Mouse (Mus musculus) adrenal gland, postnatal 10 days (tissue): ENCODE measurements around the gene Slc39a3. TPM values are rescaled to one million over a fixed set of nuclear protein-coding genes. Genes with fewer than 3 reads are reported as not detected.
A peak's percentile ranks its signal among the peaks of the same experiment; 100 is the strongest.
"Not testable (repeated sequence)": the region's sequence is repeated elsewhere in the genome, so short reads cannot be mapped to it uniquely, and the experiment has no call there.

Experiments
- DNase-seq: peaks from one replicate; pipeline ENCODE4 v3.0.0; 2021; ENCODE audit warnings: mixed read lengths
- total RNA-seq, 2 experiments: library from RNA; stranded (reverse); gene quantifications; 2 replicates each; pipeline ENCODE4 v1.2.3; 2021

Gene Slc39a3
- total RNA-seq, 2 experiments from 2014 or later, result 28.5 to 32.8 TPM

DNA sequence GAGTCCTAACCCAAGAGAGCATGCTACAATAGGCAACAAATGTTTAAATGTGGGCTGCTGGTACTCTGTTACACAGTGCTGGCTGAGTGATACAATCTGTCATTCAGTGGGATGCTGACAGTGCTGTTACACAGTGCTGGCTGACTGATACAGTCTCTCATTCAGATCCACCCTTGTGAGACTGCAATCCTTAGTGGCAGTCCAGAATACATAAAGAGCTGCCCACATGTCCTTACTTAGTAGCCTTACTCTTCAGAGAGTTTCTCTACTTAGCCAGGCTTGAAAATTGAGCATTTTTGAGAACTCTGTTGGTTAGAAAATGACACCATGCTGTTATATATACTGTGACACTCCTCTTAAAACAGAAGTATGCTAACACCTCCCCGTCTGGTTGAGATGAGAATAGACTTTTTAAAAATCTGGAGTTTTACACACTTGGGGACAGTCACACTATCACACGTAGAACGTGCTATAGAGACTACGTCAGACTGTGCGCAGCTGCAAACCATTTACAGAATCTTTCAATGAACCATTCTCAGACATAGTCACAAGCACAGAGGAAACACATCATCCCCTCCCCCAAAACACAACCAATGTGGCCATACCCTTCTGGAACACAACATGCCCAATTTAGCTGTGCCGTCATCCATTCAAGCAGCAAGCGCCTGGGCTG, 31.1 kb downstream of the Slc39a3 start:
- no peak for DNase-seq

DNA sequence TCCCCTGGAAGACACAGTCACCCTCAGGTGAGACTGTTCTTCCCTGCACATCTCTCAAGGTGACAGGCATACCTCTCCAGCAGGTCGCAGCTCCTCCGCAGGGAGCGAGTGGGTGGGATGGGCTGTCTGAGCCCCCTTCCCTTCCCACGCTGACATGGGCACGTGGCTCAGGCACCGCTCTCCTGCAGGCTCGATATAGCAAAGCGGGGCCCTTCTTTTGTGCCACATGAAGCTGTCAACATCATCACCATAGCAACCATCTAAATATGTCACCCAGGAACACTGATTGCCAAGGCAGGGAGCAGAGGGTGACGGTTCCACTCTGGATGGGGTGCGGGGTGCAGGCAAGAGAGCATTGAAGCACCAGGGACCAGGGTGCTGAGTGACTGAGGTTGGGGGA, 36.1 kb downstream of the Slc39a3 start:
- DNase-seq, result no peak

DNA sequence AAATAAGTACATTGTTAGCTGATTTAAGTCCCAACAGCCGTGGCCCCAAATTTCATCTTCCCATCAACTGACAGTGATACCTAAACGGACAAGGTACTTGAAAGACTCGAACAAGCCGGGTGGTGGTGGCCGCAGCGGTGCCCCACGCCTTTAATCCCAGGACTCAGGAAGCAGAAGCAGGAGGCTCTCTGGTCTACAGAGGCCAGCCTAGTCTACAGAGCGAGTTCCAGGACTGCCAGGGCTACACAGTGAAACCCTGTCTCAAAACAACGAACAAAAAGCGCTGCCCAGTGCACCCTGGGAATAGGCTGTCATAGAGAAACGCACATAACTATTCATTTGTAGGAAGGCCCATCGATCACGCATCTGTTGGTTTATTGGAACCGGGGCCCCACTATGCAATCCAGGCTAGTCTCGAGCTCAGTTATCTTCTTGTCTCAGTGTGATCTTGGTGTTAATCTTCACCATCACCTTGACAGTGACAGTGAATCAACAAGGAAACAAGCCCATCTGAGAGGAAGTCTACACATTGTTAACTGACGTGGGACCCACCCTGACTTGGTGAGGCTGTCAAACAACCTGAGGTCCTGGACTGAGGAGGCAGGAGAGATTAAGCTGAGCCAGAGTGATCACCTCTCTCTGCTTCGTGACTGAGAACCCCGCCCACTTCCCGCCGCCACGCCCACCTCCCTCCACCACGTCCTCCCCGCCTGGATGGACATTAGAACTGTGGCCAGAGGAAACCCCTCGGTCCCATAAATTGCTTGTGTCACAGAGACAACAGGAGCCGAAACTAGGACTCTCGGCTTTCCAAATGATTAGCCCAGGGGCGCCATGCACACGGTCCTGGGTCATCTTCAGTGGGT, 36.8 kb downstream of the Slc39a3 start:
- DNase-seq, result no peak

DNA sequence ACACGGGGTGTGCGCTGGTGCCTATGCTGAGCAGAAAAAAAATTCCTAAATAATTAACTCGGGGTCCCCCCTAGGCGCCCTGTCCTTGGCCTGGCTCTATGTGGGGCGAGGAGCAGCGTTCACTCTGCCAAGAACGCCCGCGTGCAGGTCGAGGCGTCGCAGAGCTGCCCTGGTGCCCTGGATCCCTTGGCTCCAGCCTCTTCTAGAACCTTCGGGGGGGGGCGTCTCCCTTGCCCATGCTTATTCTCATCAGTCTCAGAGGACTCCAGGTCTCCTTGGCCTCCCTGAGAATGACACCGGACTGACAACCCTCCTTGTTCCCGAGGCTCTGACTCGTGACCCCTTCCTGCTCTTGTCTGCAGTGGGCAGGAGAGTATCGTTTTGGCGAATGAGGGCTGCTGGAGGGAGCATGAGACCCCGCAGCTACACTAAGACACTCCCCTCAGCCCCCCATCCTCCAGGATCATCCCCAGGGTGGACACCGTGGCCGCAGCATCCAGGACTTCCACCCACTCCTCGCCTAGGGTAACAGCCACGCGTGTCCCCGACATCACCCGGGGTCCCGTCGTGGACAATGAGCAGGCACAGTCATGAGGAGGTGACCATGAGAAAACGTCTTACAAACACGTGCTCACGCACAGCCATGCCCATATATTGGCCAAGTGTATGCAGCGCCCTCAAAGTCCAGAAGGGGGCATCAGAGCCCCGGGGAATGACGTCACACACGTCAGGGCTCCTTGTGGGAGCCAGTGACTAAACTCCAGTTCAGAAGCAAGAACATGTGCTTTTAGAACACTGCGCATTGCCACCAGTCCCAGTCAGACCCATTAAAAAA, 37.6 kb downstream of the Slc39a3 start:
- peak; percentile 92 for DNase-seq

DNA sequence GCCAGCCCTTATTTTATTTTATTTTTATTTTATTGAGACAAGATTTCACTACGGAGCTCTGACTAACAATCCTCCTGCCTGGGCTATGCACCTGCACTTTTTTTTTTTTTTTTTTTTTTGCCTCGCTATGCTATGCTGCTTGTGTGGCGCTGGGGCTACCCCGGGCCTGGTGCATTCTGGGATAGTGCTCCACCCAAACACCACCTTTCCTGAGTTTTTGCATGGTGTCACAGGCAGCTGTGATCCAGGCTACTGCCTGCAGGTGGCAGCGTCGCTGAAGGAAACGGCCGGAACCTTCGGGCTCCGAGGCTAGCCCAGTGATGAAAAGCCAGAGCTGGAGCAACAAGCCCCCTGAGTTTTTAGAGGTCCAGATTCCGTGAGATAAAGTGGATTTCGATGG, 38.4 kb downstream of the Slc39a3 start:
- peak; percentile 69 for DNase-seq

DNA sequence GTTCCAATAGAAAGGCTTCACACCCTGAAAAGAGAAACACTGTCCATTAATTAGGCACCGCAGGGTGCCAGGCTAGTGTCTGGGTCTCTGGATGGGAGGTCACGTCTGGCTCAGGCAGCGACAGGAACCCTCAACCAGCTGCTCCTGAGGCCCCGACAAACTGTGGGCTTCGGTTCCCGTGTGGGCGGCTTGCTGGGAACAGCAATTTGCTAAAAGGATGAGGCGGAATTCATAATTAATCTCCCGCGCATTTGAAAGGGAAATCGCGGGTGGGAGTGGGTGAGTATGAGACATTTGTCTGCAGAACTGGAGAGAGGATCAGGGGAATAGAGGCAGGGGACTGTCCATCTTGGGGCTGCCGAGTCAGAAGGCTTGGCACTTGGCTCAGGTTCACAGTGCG, 39.2 kb downstream of the Slc39a3 start:
- no peak for DNase-seq

DNA sequence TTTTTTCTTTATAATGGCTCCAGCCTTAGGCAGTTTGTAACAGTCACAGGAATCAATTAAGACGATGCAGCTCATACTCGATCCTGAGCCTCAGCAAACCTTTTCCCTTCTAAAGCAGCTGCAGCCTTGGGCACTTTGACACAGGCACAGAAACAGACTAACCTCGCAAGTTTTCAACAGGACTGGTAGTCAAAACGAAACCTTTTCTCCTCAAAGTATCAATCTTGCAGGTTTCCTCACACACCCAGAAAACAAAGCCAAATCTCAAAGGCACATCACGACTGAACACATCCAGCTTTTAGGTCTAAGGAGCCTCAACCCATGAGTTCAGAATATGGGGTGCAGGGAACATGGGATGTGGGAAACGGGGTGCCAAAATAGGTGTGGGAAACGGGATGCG, 39.9 kb downstream of the Slc39a3 start:
- no peak for DNase-seq

DNA sequence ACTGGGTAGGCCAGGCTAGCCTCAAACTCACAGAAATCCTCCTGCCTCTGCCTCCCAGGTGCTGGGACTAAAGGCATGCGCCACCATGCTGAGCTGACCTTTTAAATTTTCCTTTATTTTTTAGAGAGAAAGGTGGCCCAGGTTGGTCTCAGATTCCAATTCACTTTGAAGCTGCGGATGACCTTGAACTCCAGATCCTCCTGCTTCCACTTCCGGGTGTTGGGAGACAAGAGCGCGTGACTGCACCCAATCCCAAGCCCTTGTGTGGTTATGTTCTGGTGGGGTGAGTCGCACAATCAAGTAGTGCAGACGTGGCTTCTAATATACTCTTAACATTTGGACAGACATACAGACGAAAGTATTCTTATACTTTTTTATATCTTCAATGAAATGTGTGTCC, 40.7 kb downstream of the Slc39a3 start:
- no peak for DNase-seq

DNA sequence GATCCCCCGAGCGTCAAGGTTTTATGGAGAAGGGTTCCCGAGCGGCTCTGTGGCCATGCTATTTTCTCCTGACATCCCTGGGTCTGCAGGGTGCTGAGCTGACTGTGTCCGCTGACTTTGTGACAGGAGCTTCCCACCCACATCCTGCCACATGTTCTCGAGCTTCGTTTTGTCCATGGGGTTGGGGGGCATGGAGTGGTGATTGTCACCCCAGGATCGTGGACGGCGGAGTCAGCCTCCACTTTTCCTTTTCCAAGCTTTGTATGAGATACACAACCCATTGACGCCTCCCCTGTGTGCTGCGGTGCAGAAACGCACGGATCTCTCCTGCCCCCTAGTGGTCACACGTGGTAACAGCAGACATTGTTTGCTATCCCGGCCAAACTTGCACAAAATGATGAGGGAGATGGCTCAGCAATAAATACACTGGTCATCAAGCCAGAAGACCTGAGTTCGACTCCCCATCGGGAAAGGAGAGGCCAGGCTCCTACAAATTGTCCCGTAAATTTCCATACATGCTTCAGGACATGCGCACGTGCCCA, 42.1 kb downstream of the Slc39a3 start:
- DNase-seq, result peak; percentile 90

DNA sequence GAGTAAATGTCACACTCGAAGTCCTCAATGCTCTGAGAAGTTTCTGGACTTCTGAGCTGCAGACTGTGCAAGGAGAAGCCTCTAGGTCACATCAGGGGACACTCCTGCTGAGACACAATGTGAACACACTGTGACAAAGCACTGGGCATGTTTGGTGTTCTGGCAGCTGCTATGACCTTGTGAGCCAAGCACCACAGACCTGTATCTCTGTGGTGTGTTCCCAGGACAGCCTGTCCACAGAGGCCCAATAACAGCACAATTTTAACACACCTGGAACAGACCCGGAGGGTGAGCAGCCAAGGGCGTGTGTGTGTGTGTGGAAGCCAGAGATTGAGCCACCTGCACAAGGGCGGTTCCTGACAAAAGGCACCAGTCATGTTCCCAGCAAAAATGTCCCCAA, 42.6 kb downstream of the Slc39a3 start:
- no peak for DNase-seq

DNA sequence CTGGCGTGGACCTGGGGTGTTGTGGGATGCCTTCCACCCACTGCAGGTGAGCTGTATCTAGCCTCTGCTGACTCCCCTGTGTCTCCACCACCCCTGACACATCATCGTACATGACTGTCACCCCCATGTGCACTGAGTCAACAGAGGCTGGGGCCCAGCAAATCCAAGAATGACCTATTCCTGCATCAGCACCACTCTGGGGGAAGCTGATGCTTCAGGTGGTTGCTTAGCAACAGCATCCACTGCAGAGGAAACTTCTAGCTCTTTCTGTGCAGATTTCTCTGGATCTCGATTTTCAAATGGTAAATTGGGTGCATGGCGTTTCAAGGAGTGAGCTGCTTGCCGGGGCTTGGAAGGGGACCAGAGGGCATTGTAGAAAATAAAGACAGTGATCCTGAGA, 44.0 kb downstream of the Slc39a3 start:
- DNase-seq, result no peak

DNA sequence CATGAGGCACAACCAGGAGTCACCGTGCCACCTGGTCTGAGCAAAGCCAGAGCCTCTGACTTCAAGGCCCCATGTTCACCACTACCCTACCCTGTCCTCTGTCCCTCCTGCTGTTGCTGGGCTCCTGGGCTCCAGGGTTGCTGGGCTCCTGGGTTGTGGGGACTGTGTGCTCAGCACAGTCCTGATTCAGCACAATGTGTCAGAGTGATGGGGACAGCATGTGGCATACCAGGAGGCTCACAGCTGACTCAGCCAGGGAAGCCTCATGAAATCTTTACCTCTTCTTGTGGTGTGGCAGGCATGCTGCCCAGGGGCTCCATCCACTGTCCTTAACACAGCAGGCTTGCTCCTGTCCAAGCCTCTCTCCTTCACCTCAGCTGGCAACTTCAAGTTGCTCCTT, 45.3 kb downstream of the Slc39a3 start:
- no peak for DNase-seq

DNA sequence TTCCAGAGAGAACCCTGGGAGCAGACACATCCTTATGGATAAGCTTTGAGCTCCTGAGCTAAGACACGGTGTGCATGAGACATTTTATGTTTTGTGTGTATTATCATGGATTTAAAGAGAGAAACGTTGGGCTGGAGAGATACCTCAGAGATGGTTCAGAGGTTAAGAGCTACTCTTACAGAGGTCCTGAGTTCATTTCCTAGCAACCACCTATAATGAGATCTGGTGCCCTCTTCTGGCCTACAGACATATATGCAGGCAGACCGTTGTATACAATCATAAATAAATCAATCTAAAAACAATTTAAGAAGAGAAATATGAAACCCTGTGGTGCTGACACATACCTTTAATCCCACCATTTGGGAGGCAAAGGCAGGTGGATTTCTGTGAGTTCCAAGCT, 46.2 kb downstream of the Slc39a3 start:
- DNase-seq, result no peak

DNA sequence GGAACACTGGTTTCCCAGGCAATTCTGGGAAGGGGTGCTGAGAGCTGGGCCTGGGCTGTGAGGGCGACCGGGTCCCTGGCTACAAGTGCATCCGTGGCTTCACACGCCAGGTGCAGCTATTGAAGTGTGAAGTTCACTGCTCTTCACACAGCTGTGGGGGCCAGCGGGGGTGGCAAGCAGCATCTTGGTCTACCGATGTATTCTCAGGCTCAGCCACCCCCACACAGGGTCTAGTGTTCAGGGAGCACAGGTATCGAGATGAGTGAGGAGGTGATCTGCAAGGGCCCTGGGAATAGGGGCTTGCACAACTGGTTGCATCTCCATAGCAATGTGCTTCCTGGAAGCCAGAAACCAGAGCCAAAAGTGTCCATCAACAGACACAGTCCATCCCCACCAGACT, 46.8 kb downstream of the Slc39a3 start:
- DNase-seq, result no peak

DNA sequence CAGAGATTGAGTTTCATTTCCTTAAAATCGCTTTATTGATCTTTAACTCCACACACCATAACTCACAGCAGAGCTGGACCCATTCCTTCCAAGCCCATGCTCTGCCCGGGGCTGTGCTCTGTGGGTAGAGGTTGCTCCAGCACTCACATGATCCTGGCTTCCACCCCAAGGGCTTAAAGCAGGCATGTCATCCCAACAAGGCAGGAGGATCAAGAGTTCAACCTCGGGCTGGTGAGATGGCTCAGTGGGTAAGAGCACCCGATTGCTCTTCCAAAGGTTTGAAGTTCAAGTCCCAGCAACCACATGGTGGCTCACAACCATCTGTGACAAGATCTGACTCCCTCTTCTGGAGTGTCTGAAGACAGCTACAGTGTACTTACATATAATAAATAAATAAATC, 47.4 kb downstream of the Slc39a3 start:
- DNase-seq, result not testable (repeated sequence)

DNA sequence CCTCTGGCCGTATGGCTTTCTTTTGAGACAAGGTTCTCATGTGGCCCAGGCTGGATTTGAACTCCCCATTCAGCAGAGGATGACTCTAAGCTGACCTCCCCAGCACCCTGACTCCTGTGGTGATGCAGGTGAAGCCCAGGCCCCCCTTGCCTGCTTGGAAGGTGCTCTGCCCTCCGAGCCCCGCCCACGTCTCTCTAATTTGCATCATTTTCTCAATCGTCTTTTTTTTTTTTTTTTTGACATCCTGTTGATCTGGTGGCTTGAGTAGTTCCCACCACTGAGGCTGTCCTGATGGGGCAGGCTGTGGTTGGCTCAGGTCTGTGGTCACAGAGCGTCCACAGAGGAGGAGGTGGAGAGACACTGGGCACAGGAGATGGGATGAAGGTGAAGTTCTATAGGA, 47.8 kb downstream of the Slc39a3 start:
- no peak for DNase-seq

DNA sequence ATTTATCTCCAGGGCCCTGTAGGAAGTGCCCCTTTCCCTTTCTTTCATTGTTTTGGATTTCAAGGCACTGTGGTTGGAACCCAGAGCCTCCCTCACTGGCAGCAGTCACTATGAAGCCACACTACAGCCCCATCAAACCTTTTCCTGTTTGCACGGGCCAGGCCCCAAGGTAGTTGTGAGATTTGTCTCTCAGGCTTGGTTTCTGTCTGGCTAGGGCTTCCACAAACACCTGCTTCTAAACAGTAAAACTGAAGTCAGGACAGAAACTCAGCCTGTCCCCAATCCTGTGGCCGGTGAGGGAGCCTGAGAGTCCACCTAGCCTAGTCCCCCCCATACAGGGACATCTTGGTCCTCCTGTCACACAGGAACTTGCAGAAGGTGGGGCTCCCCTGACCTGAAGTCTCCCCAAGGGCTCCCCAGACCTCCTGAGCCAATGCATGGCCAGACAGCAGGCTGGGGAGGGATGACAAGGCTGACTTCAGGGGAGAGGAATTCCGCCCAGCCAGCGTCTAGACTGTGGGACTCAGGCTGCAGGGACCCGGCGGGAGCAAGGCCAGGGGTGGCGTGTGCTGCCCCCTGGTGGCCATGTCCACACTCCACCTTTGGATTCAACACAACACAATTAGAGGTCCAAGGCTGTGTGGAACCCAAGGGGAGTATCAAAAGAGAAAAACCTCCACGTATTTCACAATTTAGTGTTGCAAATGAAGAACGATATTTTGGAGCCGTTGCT, 49.4 kb downstream of the Slc39a3 start:
- DNase-seq, result peak; percentile 93

DNA sequence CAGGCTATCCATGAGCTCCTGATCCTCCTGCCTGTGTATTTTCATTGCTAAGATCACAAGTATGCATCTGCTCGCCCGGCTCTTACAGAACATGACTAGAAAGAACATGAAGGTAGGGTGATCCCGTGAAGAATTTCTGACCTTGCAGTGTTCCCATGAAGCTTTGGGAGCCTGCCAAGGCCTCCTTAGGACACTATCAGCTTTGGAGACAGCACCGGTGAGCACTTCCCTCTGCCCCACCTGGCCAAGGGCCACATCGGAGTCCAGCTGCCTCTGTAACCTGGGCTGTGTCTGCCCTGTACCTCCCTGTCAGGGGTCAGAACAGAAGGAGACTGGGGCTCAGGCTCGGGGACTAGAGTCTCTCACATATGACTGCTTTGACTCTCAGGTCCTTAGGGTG, 50.5 kb downstream of the Slc39a3 start:
- peak; percentile 66 for DNase-seq

DNA sequence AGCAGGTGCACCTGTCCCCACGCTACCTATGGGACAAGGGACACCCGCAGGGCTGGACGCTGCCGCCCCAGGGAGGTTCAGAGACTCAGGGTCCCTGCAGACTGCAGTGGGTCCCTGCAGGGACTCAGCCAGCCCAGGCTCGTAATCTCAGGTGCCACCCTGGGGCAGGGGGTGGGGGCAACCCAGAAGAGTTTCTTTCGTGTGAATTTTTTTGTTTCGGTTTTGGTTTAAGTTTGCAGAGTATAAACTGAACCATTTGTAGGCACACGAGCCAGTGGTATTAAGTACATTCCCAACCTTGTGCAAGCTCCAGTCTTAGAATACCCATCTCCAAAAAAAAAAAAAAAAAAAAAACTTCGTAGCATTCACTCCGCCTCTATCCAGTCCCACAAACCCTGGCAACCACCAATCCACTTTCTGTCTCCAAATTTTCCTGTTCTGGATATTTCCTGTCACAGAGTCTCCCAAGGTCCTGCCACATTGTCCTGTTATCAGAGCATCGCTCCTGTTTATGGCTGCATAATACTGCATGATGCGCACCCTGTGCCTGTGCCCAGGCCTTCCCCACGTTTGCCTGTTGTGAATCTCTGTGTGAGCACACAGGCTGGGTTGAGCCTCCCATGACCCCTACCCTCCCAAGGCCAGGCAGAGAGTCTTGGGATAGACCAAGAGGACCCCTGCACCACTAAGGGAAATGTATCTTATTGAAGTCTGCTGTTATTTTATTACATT, 51.1 kb downstream of the Slc39a3 start:
- DNase-seq, result no peak

DNA sequence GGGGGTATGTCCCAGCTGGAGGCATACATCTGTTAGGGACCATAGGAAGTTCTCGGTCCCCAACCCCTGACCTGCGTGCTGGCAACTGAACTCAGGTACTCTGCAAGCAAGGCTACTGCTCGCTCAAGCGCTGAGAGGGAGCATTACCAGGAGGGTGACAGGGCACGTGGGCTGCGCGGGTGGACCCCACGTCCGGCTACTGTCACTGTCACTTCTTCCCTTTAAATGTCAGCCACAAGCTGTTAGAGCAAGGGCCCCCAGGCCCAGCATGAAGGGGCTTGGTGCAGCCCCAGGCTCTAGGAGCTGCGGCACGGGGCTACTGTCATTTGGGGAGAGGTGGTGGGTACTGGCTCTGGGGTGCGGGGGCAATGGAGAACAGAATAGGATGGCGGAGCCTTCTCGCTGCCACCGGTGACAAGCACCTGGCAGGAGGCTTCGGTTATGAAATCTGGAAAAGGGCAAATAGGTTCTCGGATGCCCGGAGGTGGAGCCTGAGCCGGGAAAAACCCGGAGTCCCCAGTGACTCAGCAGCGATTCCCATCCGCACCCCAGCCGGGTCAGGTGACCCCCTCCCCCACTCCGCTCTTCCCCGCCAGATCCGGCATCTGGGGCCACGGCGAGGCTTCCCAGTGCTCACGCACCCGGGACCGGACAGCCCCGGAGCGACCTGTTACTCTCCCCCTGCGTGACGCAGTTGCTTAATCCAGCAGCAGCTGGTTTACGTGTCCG, 51.8 kb downstream of the Slc39a3 start:
- peak; percentile 75 for DNase-seq

DNA sequence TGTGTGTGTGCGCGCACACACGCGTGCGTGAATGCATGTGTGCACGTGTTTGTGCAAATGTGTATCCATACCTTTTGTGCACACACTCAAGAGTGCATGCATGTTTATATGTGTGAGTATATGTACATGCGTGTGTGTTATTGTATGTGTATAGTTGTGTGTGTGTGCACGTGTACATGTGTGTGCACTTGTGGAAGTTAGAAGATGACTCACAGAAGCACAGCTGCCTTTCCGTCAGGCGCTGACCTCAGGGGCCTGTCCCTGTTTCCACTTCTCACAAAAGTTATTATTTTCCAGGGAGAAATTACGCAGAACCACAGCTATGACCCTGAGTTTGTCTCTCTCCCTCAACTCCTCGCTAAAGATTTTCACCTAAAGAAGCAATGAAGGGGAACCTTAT, 53.0 kb downstream of the Slc39a3 start:
- DNase-seq, result no peak
